Mouse (Mus musculus) G1E (cell line): ENCODE results near the gene Elk1. TPM values are rescaled to one million over a fixed set of nuclear protein-coding genes. Genes with fewer than 3 reads are reported as not detected.

ENCODE experiments used
- ATAC-seq: 2 replicates; pipeline ENCODE4 v1.8.0; 2016; ENCODE audit warnings: mild to moderate bottlenecking; ENCODE audit not compliant: insufficient number of reproducible peaks, poor library complexity, low FRiP score, severe bottlenecking; ENCODE audit errors: extremely low read depth
- DNase-seq: peaks from one replicate; pipeline ENCODE4 v3.0.0; 2012; ENCODE audit warnings: low spot score
- H3K27me3 ChIP-seq: 2 replicates; pipeline ENCODE4 v1.6.1; 2012; ENCODE audit warnings: mild to moderate bottlenecking, low read length, inconsistent platforms; ENCODE audit not compliant: insufficient read depth
- H3K36me3 ChIP-seq: replicated peaks from 2 replicates; pipeline ENCODE3; 2012; ENCODE audit warnings: mild to moderate bottlenecking, inconsistent platforms
- H3K4me1 ChIP-seq: 2 replicates; pipeline ENCODE4 v1.6.1; 2012; ENCODE audit warnings: low read depth, low read length, inconsistent platforms, mixed read lengths; ENCODE audit not compliant: insufficient read depth
- H3K4me3 ChIP-seq: 2 replicates; pipeline ENCODE4 v1.5.1; 2012; ENCODE audit warnings: low read depth, mild to moderate bottlenecking, inconsistent platforms, low read length, moderate library complexity, mixed read lengths
- H3K9me3 ChIP-seq: replicated peaks from 2 replicates; pipeline ENCODE4 v1.6.1; 2012; ENCODE audit warnings: inconsistent platforms
- CTCF ChIP-seq: IDR thresholded peaks from 2 replicates; pipeline ENCODE4 v1.5.1; 2012; ENCODE audit warnings: low read depth, low read length, inconsistent platforms, mixed read lengths
- GATA1 ChIP-seq: IDR thresholded peaks from 2 replicates; pipeline ENCODE4 v1.6.1; 2012; ENCODE audit warnings: borderline replicate concordance, low read length, inconsistent platforms, mixed read lengths
- GATA2 ChIP-seq: IDR thresholded peaks from 2 replicates; pipeline ENCODE4 v1.6.1; 2012; ENCODE audit warnings: low read depth, low read length, inconsistent platforms, borderline replicate concordance
- POLR2AphosphoS5 ChIP-seq: IDR thresholded peaks from 2 replicates; pipeline ENCODE4 v1.6.1; 2012; ENCODE audit warnings: low read depth, low read length, inconsistent platforms; ENCODE audit not compliant: insufficient replicate concordance
- TAL1 ChIP-seq: conservative IDR thresholded peaks from 2 replicates; pipeline ENCODE4 v1.6.1; 2012; ENCODE audit warnings: low read depth, low read length, inconsistent platforms, mixed read lengths
- polyA plus RNA-seq: library from polyadenylated mRNA; stranded (reverse); fragments of >175 nt; gene quantifications from 2 replicates; pipeline ENCODE4 v1.2.3, GENCODE M21; 2012
- total RNA-seq, 2 experiments: library from RNA; stranded (forward) in 1 of 2; stranded (reverse) in 1 of 2; fragments of 200-1000 nt in 1 of 2; fragments of >200 nt in 1 of 2; fragmentation: Nextera tagmentation in 1 of 2; gene quantifications; 2 replicates each; pipeline ENCODE4 v1.2.3; 2014 to 2017

Gene Elk1
- total and polyA plus RNA-seq, 3 experiments, result 7.0 to 19.3 (median 15.8) TPM

- no peak for ATAC-seq
- no peak for DNase-seq
- no peak overlapping the region for H3K4me3 ChIP-seq
- H3K36me3 ChIP-seq, result peaks cover 22% of the 10 kb centered on the region
- no peaks in the 10 kb centered on the region; the same call in 1 of the 2 replicates for H3K9me3 ChIP-seq
- TF ChIP-seq TAL1 (no peak), GATA2 (no peak), GATA1 (no peak), POLR2AphosphoS5 (no peak), CTCF (no peak)
- peaks cover 4% of the 10 kb centered on the region; the same call in 1 of the 2 replicates for H3K27me3 ChIP-seq
- no peaks in the 10 kb centered on the region for H3K4me1 ChIP-seq
Measured at GRCm38 (mm10) chrX:20924976-20925375, 25.4 kb downstream of the Elk1 start.

- Histone ChIP-seq H3K9me3 (no peaks in the 10 kb centered on the region; the same call in 1 of the 2 replicates), H3K27me3 (peaks cover 4% of the 10 kb centered on the region; the same call in 1 of the 2 replicates), H3K36me3 (peaks cover 18% of the 10 kb centered on the region), H3K4me3 (no peak overlapping the region), H3K4me1 (no peaks in the 10 kb centered on the region)
- TF ChIP-seq GATA2 (no peak), GATA1 (no peak), TAL1 (no peak), POLR2AphosphoS5 (no peak), CTCF (no peak)
- ATAC-seq (no peak), DNase-seq (no peak)
Measured at GRCm38 (mm10) chrX:20923506-20923905, 26.9 kb downstream of the Elk1 start.

- H3K4me1 ChIP-seq, result no peaks in the 10 kb centered on the region
- TF ChIP-seq POLR2AphosphoS5, result no peak
- TF ChIP-seq CTCF, result no peak
- no peak for TF ChIP-seq GATA2
- no peak for TF ChIP-seq GATA1
- no peak for TF ChIP-seq TAL1
- peaks cover 4% of the 10 kb centered on the region; the same call in 1 of the 2 replicates for H3K27me3 ChIP-seq
- no peak for DNase-seq
- H3K4me3 ChIP-seq, result no peak overlapping the region
- no peaks in the 10 kb centered on the region for H3K36me3 ChIP-seq
- H3K9me3 ChIP-seq, result no peaks in the 10 kb centered on the region; the same call in 1 of the 2 replicates
- ATAC-seq, result no peak
Measured at GRCm38 (mm10) chrX:20921366-20921765, 29.0 kb downstream of the Elk1 start.

GRCm38 (mm10) chrX:20920844-20921364 is 29.5 kb downstream of the Elk1 start, which contains the start of gene Syn1:
Gene Syn1 (minus strand): TSS chrX:20921004.
- no peaks in the 10 kb centered on the region for H3K4me1 ChIP-seq
- H3K36me3 ChIP-seq, result no peaks in the 10 kb centered on the region
- H3K9me3 ChIP-seq, result no peaks in the 10 kb centered on the region; the same call in 1 of the 2 replicates
- no peak within 1 kb of the TSS for H3K4me3 ChIP-seq
- no peak for TF ChIP-seq GATA1
- no peak for TF ChIP-seq GATA2
- TF ChIP-seq TAL1, result no peak
- no peak for TF ChIP-seq POLR2AphosphoS5
- TF ChIP-seq CTCF, result no peak
- ATAC-seq (no peak), DNase-seq (no peak)
- peaks cover 4% of the 10 kb centered on the region; the same call in 1 of the 2 replicates for H3K27me3 ChIP-seq

GRCm38 (mm10) chrX:20920249-20920843 is 30.1 kb downstream of the Elk1 start:
- DNase-seq, result no peak
- TF ChIP-seq GATA1, result no peak
- TF ChIP-seq CTCF, result no peak
- no peak for TF ChIP-seq TAL1
- TF ChIP-seq GATA2, result no peak
- no peak for TF ChIP-seq POLR2AphosphoS5

GRCm38 (mm10) chrX:20915075-20915474 is 35.3 kb downstream of the Elk1 start:
- no peaks in the 10 kb centered on the region for H3K27me3 ChIP-seq
- TF ChIP-seq POLR2AphosphoS5 (no peak), CTCF (no peak), TAL1 (no peak), GATA1 (no peak), GATA2 (no peak)
- H3K36me3 ChIP-seq, result no peaks in the 10 kb centered on the region
- ATAC-seq (no peak), DNase-seq (no peak)
- H3K9me3 ChIP-seq, result no peaks in the 10 kb centered on the region
- H3K4me3 ChIP-seq, result no peak overlapping the region
- H3K4me1 ChIP-seq, result peaks cover 5% of the 10 kb centered on the region

More at GRCm38 (mm10) chrX:20920249-20920843, 30.1 kb downstream of the Elk1 start:
- H3K36me3 ChIP-seq, result no peaks in the 10 kb centered on the region
- no peaks in the 10 kb centered on the region; the same call in 1 of the 2 replicates for H3K9me3 ChIP-seq
- H3K27me3 ChIP-seq, result peaks cover 4% of the 10 kb centered on the region; the same call in 1 of the 2 replicates
- no peak overlapping the region for H3K4me3 ChIP-seq
- no peak for ATAC-seq
- no peaks in the 10 kb centered on the region for H3K4me1 ChIP-seq

GRCm38 (mm10) chrX:20913726-20914125 is 36.7 kb downstream of the Elk1 start:
- DNase-seq, result no peak
- Histone ChIP-seq H3K4me3 (no peak overlapping the region), H3K4me1 (peaks cover 8% of the 10 kb centered on the region), H3K36me3 (no peaks in the 10 kb centered on the region), H3K9me3 (no peaks in the 10 kb centered on the region), H3K27me3 (no peaks in the 10 kb centered on the region)
- no peak for TF ChIP-seq GATA2
- TF ChIP-seq POLR2AphosphoS5, result no peak
- no peak for TF ChIP-seq GATA1
- TF ChIP-seq CTCF, result no peak
- TF ChIP-seq TAL1, result no peak
- ATAC-seq, result no peak
